Mouse (Mus musculus) megakaryocyte-erythroid progenitor cell, adult 5-6 weeks (primary cell): ENCODE results near the gene Retn. TPM values are rescaled to one million over a fixed set of nuclear protein-coding genes. Genes with fewer than 3 reads are reported as not detected.
A peak's percentile ranks its signal among the peaks of the same experiment; 100 is the strongest.

Experiments used
- ATAC-seq: replicated peaks from 2 replicates; pipeline ENCODE4 v1.8.0; 2016; ENCODE audit warnings: mild to moderate bottlenecking, inconsistent platforms; ENCODE audit not compliant: severe bottlenecking, poor library complexity, low FRiP score, low TSS enrichment
- total RNA-seq, 2 experiments: library from RNA; stranded (forward) in 1 of 2; stranded (reverse) in 1 of 2; fragments of 200-1000, 215-1000 nt in 1 of 2; fragments of >200 nt in 1 of 2; fragmentation: Nextera tagmentation in 1 of 2; gene quantifications; 2 replicates each; pipeline ENCODE4 v1.2.3; 2014 to 2017

Retn gene
- total RNA-seq, 2 experiments from 2014 or later: not detected

DNA sequence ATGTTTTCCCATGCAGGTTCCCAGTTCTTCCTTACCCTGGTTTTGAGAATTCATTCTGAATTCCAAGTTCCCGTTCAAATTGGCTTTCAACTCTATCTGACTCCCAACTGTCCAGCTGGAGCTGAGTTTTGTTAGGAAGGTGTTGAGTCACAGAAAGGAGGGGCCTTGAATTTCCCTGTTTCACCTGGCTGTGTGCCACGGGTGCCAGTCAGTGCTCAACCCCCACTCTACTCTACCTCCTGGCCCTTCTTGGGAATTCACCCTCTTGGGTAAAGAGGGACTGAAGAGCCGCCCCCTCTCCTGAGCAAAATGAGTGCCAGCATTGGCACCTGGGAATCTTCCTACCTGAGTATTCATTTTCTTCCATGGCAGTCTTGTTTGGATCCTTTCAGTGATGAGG is 35.2 kb downstream of the Retn start:
- no peak for ATAC-seq

DNA sequence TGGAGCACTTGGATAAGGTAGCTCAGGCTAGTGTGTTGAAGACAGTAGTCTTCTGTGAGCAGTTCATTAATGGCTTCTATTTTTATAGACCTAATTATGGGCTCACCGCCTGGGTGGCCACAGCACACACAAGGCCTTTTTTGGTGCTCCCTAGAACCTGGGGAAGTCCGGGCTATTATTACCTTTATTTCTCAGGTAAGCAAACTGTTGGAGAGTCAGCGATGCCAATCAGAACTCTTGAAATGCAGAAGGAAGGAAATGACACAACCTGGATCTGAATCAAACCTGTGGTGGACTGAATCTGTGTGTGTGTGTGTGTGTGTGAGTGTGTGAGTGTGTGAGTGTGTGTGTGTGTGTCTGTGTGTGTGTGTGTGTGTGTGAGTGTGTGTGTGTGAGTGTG is 38.6 kb downstream of the Retn start, which contains the start of gene Fcer2a:
Gene Fcer2a (minus strand): TSS at position 55 of the 400 bp plus-strand sequence.
- no peak for ATAC-seq

DNA sequence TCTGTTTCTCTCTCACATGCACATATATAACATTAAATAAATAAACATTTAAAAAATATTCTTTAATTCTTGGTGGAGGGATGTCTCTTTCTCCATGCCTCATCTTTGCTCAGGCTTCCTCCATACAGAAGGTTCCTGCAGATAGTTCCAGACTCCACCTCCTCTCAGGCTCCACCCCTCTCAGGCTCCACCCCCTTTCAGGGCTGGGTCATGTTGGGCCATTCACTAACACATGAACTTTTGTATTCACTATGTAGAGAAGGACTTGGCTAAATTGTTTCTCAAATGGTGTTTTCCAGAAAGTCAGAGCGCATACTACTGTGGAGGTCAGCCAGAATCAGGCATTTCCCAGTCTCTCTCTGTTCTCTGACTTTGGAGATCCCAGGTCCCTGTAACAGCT is 45.9 kb downstream of the Retn start:
- peak; percentile 84 for ATAC-seq

DNA sequence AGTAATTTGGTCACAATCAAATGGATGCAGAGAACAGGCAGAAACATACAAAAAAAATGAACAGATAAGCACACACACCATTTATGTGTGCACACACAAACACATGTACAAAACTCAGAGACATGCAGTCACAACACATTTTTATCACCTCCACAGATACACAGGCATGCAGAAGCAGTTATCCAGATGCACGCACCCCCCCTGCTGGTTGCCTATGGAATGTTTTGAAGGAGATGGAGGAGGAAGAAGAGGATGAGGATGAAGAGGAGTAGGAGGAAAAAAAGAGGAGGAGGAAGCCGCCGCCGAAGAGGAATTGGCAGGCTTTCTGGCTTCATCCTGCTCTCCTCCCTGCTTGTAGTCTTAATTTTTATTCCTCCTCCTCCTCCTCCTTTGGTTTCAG is 50.1 kb downstream of the Retn start:
- peak; percentile 70 for ATAC-seq

DNA sequence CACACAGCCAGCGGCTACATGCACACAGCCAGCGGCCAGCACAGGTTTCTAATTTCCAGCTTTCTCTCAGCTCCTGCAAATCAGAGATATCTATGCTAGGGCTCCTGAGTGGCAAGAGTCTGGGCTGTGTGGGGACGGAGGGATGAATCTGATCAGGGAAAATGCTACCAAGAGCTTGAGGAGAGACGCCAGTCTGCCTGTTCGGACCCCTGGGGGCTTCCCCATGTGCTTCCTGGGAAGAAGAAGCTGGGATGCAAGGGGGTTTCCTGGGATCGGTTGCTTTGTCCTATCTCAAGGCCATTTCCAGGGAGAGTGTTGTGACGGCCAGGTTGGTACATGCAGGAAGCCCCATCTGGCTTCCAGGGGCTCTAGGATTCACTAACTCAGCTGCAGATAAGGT is 52.0 kb downstream of the Retn start:
- no peak for ATAC-seq

Other genes with a start within 250 kb of the Retn start
- 2.0 and 3.0 TPM in 2 replicates for gene Pex11g, start 188.1 kb upstream of the Retn start, total RNA-seq (2014; fragmentation: Nextera tagmentation)
- gene Pex11g, start 188.1 kb upstream of the Retn start, total RNA-seq (2017): 1.3 and 6.2 TPM in 2 replicates
- gene Tex45, start 184.9 kb upstream of the Retn start, total RNA-seq (2014; fragmentation: Nextera tagmentation): not detected in 2 replicates
- not detected in 2 replicates for gene Tex45, start 184.9 kb upstream of the Retn start, total RNA-seq (2017)
- 8.8 and 9.3 TPM in 2 replicates for gene Zfp358, start 162.6 kb upstream of the Retn start, total RNA-seq (2014; fragmentation: Nextera tagmentation)
- gene Zfp358, start 162.6 kb upstream of the Retn start, total RNA-seq (2017): 2.7 and 5.9 TPM in 2 replicates
- gene Mcoln1, start 155.3 kb upstream of the Retn start, total RNA-seq (2014; fragmentation: Nextera tagmentation): 47.2 and 49.7 TPM in 2 replicates
- gene Mcoln1, start 155.3 kb upstream of the Retn start, total RNA-seq (2017): 21.0 and 23.1 TPM in 2 replicates
- 80.9 and 107 TPM in 2 replicates for gene Pnpla6, start 140.4 kb upstream of the Retn start, total RNA-seq (2014; fragmentation: Nextera tagmentation)
- gene Pnpla6, start 140.4 kb upstream of the Retn start, total RNA-seq (2017): 28.9 and 35.4 TPM in 2 replicates
- gene C330021F23Rik, start 87.8 kb upstream of the Retn start, total RNA-seq (2014; fragmentation: Nextera tagmentation): not detected in 2 replicates
- gene C330021F23Rik, start 87.8 kb upstream of the Retn start, total RNA-seq (2017): 0.61 and 1.0 TPM in 2 replicates
- 1.6 and 3.8 TPM in 2 replicates for gene Camsap3, start 68.5 kb upstream of the Retn start, total RNA-seq (2014; fragmentation: Nextera tagmentation)
- 0.42 and 0.52 TPM in 2 replicates for gene Camsap3, start 68.5 kb upstream of the Retn start, total RNA-seq (2017)
- 45.6 and 55.5 TPM in 2 replicates for gene Xab2, start 34.5 kb upstream of the Retn start, total RNA-seq (2014; fragmentation: Nextera tagmentation)
- 44.9 and 53.9 TPM in 2 replicates for gene Xab2, start 34.5 kb upstream of the Retn start, total RNA-seq (2017)
- 59.9 and 94.7 TPM in 2 replicates for gene Pet100, start 34.2 kb upstream of the Retn start, total RNA-seq (2014; fragmentation: Nextera tagmentation)
- gene Pet100, start 34.2 kb upstream of the Retn start, total RNA-seq (2017): 152 and 217 TPM in 2 replicates
- not detected in 2 replicates for gene Pcp2, start 30.2 kb upstream of the Retn start, total RNA-seq (2014; fragmentation: Nextera tagmentation)
- not detected in 2 replicates for gene Pcp2, start 30.2 kb upstream of the Retn start, total RNA-seq (2017)
- 141 and 196 TPM in 2 replicates for gene Stxbp2, start 24.8 kb upstream of the Retn start, total RNA-seq (2014; fragmentation: Nextera tagmentation)
- gene Stxbp2, start 24.8 kb upstream of the Retn start, total RNA-seq (2017): 49.2 and 49.8 TPM in 2 replicates
- 2.7 TPM in 1 of 2 replicates, not detected in the other for gene Mcemp1, start 10.0 kb downstream of the Retn start, total RNA-seq (2014; fragmentation: Nextera tagmentation)
- gene Mcemp1, start 10.0 kb downstream of the Retn start, total RNA-seq (2017): not detected in 2 replicates
- 4.7 TPM in 1 of 2 replicates, not detected in the other for gene Fcor, start 16.6 kb downstream of the Retn start, total RNA-seq (2014; fragmentation: Nextera tagmentation)
- 19.2 TPM in 1 of 2 replicates, not detected in the other for gene Fcor, start 16.6 kb downstream of the Retn start, total RNA-seq (2017)
- gene Trappc5, start 20.5 kb downstream of the Retn start, total RNA-seq (2014; fragmentation: Nextera tagmentation): 14.3 and 16.1 TPM in 2 replicates
- 22.2 and 31.3 TPM in 2 replicates for gene Trappc5, start 20.5 kb downstream of the Retn start, total RNA-seq (2017)
- gene Fcer2a, start 38.4 kb downstream of the Retn start, total RNA-seq (2014; fragmentation: Nextera tagmentation): not detected in 2 replicates
- gene Fcer2a, start 38.4 kb downstream of the Retn start, total RNA-seq (2017): 0.38 TPM in 1 of 2 replicates, not detected in the other
- not detected in 2 replicates for gene Clec4g, start 64.9 kb downstream of the Retn start, total RNA-seq (2014; fragmentation: Nextera tagmentation)
- not detected in 2 replicates for gene Clec4g, start 64.9 kb downstream of the Retn start, total RNA-seq (2017)
- not detected in 2 replicates for gene Cd209a, start 93.2 kb downstream of the Retn start, total RNA-seq (2014; fragmentation: Nextera tagmentation)
- 0.19 TPM in 1 of 2 replicates, not detected in the other for gene Cd209a, start 93.2 kb downstream of the Retn start, total RNA-seq (2017)
- not detected in 2 replicates for gene Cd209e, start 198.5 kb downstream of the Retn start, total RNA-seq (2014; fragmentation: Nextera tagmentation)
- not detected in 2 replicates for gene Cd209e, start 198.5 kb downstream of the Retn start, total RNA-seq (2017)
- gene Cd209d, start 222.8 kb downstream of the Retn start, total RNA-seq (2014; fragmentation: Nextera tagmentation): not detected in 2 replicates
- not detected in 2 replicates for gene Cd209d, start 222.8 kb downstream of the Retn start, total RNA-seq (2017)